Mouse (Mus musculus): Measurements from ENCODE around the gene Galnt7.
A peak's percentile ranks its signal among the peaks of the same experiment; 100 is the strongest.

Gene Galnt7

DNA sequence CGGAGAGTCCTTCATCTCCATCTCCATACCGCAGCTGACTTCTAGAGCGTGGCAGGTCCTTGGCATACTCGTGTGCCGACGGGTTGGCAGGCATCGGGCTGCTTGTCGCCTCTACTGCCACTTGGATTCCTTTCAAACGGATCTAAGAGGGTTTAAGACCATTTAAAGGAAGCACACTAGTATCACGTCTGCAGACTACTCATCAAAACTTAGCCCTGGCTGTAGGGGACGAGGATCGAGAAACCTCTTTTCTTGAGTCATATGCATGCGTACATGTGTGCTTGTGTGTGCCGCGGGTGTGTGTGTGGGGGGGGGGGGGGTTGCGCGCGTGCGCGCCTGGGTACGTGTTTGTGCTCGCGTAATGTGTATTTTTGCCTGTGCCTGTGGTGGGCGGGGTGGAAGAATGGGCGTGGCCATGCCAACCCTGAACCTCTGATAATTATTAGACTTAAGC lies 164.5 kb downstream of the Galnt7 start:
- DNase-seq: peak; percentile 62 to 72

DNA sequence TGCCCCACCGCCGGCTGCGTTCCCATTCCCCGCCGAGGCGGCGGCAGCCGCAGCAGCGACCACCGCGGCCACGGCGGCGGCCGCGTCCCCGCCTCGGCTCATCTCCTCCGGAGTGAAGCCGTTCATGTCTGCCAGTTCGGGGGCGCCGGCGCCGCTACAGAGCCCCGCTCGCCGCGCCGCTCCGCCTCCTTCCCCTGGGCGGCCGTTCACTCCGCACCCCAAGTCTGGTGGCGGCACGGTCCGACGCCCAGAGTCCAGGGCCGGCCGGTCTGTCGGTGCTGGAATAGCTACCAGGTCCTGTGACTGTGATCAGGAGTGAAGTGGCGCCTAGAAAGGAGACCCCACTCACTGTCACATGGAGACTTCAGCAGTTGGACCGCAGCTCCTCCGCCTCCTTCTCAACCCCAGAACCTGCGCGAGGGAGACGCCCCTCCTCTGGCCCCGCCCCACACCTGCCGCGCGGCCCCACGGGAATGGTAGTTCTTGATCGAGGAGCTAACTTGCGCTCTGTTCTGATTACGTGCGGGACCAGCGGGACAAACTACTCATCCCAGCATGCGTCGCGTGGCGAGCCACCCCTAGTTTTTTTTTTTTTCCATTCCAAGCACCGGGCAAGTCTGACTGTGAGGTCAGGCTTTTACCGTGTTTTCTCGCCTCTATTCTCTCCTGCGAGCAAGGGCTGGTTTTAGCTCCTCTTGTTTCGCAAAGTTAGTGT lies 165.2 kb downstream of the Galnt7 start, which contains the start of gene Sap30:
Gene Sap30, minus strand, starts transcription at position 420 of the 715 bp plus-strand sequence.
- DNase-seq: peak; percentile 99

DNA sequence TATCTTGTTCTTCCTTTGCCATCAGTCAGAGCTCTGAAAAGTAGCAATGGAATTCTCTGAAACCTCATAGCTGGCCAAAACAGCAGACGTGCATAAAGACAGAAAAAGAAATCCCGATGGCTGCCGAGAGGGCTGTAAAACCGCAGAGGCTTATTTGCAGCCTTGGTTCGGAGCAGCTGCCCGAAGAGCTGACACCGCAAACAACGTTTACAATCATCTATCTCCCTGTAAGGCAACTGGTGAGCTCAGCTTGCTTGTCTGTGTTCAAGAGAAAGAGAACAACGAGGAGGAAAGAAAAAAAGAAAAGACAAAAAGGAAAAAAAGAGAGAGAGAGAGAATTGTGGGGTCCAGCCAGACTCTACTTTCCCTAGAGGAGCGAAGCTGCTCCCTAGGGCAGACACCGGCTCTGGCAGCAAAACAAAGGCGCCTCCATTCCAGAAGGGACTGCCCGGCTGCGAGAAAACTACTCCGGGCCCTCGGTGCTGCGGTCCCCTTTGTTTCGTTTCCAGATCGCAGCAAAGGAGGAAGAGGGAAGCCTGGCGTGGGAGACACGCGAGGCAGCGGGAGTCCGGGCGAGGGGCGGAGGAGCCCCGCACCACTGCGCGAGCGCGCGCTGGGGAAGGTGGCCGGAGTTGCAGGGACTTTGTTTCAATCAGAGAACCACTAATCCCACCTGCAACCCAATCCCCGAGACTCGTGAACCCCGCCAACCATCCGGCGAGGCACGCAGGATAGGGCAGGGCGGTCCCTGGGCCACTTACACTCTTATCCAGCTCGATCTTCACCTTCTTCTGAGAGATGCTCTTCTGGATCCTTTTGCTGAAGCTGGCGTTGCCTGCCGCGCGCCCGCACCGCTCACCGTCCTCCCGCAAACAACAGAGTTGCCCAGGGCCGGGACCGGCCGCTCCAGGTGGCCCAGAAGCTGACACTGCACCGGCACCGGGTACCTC lies 166.1 kb downstream of the Galnt7 start:
- peak; percentile 44 to 60 for DNase-seq

DNA sequence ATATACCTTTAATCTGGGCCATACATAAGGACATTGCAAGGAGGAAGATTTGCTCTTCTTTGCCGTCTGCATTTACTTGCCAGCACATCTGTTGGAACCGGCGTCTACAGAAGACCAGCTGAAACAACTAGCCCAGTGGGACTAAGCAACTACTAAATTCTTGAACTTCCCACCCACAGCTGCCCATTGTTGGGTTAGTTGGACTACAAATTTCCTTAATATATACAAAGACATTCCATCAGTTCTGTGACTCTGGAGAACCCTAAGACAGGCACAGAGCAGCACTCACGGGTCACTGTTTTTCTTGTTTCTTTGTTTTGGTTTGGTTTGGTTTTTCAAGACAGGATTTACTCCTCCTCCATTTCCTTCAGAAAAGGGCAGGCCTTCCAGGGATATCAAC lies 172.2 kb downstream of the Galnt7 start:
- no peak for DNase-seq

DNA sequence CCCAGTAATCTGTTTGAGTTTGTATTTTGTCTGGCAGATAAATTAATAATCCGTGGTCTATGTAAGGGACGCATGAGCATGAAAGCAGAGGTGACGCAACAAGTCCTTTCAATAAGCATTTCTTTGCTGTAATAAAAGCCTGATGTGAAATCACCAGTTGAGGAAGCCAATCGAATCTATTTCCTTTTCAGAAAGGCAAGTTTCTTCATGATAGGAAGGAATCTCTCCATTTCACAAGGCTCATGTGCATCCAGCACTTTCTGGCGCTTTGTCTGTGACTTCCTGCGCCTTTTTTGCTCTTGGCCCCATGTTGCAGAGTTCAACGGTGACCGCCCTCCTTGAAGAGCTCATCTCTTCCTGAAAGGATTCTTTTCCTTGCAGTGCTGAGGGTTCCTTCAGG lies 173.1 kb downstream of the Galnt7 start:
- DNase-seq: no peak

DNA sequence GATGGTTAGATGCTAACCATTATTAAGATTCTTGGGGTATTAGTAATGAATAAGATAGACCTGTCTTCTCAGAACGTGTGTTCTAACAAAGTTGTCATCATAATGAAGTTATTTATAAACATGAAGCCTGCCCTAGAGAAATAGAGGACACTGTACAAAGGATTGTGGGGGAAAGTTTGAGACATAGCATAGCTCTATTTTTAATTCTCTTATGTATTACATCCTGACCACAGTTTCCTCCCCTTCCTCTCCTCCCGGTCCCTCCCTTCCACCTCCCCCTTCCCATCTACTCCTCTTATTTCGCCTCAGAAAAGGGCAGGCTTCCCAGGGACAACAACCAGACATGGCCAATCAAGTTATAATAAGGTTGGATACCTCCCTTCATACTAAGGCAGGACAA lies 174.4 kb downstream of the Galnt7 start:
- DNase-seq: no peak

All from thymus, postnatal 36 days (tissue).